9 mouse cellular contexts compared by ENCODE assay signal in the genomic region with DNA sequence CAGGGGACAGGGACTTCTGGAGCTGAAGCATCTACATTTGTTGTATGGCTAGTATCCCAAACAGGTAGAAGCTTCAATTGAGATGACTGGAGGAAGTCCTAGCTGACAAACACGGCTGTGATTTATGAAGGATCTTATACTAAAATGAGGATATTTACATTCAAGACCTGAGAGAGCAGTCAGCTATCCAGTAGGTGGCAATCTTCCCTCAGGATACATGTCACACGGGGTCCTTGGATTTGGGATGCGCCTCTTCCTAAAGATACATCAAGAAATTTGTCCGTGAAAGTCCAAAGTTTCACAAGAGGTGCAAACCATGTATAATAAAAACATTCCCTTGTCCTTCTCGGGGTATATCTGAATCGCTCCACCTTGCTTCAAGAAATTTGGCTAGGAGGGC.
A peak's percentile ranks its signal among the peaks of the same experiment; 100 is the strongest.
DNase-seq lines count a peak whose midpoint lies in the region; ATAC-seq lines count a peak whose summit lies in the region.
"Had no signal": no experiment of that assay in that cellular context is flagged by ENCODE, and none has a peak within 500 bp of the region (broad histone marks: within the 10 kb centered on the region; RNA-seq: fewer than 3 reads in every experiment).

No protein-coding gene starts in this region.

- no peak overlapping the region for H3K27ac ChIP-seq in hindbrain, embryonic 11.5 days (ENCODE audit: low read depth, low read length)
- H3K27ac ChIP-seq in hindbrain, embryonic 16.5 days (ENCODE audit: low read depth, low read length) = no peak overlapping the region
- H3K27ac ChIP-seq in midbrain, embryonic 14.5 days (replicated peaks; ENCODE audit: low read depth, low read length) = no peak overlapping the region
- no peak overlapping the region for H3K27ac ChIP-seq in midbrain, embryonic 13.5 days
- H3K27ac ChIP-seq: liver, embryonic 15.5 days had no signal

- 54% methylated on average over 6 of the region's 6 CpGs for WGBS in hindbrain, embryonic 11.5 days
- WGBS in hindbrain, embryonic 16.5 days = 49% methylated on average over 6 of the region's 6 CpGs
- WGBS in midbrain, embryonic 14.5 days = 46% methylated on average over 6 of the region's 6 CpGs
- 49% methylated on average over 6 of the region's 6 CpGs for WGBS in midbrain, embryonic 13.5 days

- no peak for ATAC-seq in hindbrain, embryonic 11.5 days (ENCODE audit: low FRiP score)
- ATAC-seq in hindbrain, embryonic 16.5 days = no peak
- ATAC-seq in midbrain, embryonic 14.5 days (ENCODE audit: low FRiP score, low TSS enrichment) = no peak
- ATAC-seq in midbrain, embryonic 13.5 days = no peak

- H3K9ac ChIP-seq in hindbrain, embryonic 11.5 days (ENCODE audit: low read depth, low read length) = no peak overlapping the region
- H3K9ac ChIP-seq in hindbrain, embryonic 16.5 days (ENCODE audit: low read depth, low read length) = no peak overlapping the region
- no peak overlapping the region for H3K9ac ChIP-seq in midbrain, embryonic 14.5 days (replicated peaks; ENCODE audit: low read length)
- no peak overlapping the region for H3K9ac ChIP-seq in midbrain, embryonic 13.5 days (replicated peaks)
- H3K9ac ChIP-seq: liver, embryonic 15.5 days had no signal

- peaks cover 32% of the 10 kb centered on the region for H3K27me3 ChIP-seq in hindbrain, embryonic 11.5 days (ENCODE audit: control insufficient read depth, insufficient read depth, low read length)
- H3K27me3 ChIP-seq in hindbrain, embryonic 16.5 days (replicated peaks; ENCODE audit: control insufficient read depth, insufficient read depth, low read length) = peaks cover 27% of the 10 kb centered on the region
- H3K27me3 ChIP-seq in midbrain, embryonic 14.5 days (ENCODE audit: control insufficient read depth, insufficient read depth, low read length) = peaks cover 44% of the 10 kb centered on the region
- peaks cover 54% of the 10 kb centered on the region for H3K27me3 ChIP-seq in midbrain, embryonic 13.5 days
- H3K27me3 ChIP-seq: liver, embryonic 15.5 days had no signal

- H3K4me2 ChIP-seq in hindbrain, embryonic 11.5 days (replicated peaks; ENCODE audit: low read depth, low read length) = no peak overlapping the region
- H3K4me2 ChIP-seq in hindbrain, embryonic 16.5 days (ENCODE audit: low read length) = no peak overlapping the region
- no peak overlapping the region for H3K4me2 ChIP-seq in midbrain, embryonic 14.5 days (ENCODE audit: low read length)
- no peak overlapping the region for H3K4me2 ChIP-seq in midbrain, embryonic 13.5 days (replicated peaks)
- H3K4me2 ChIP-seq: liver, embryonic 15.5 days had no signal

- DNase-seq in hindbrain, embryonic 11.5 days (ENCODE audit: low spot score) = peak; percentile 41
- DNase-seq in midbrain, embryonic 14.5 days = peak; percentile 78
- DNase-seq in embryo, embryonic 10 days (ENCODE audit: low spot score) = peak; percentile 70
- peak; percentile 4 for DNase-seq in right cerebral cortex, postnatal 4 days
- no peak for DNase-seq in thymus, postnatal 14 days

- no peaks in the 10 kb centered on the region for H3K4me1 ChIP-seq in hindbrain, embryonic 11.5 days (replicated peaks; ENCODE audit: control insufficient read depth, insufficient read depth, low read length)
- H3K4me1 ChIP-seq in hindbrain, embryonic 16.5 days (ENCODE audit: control insufficient read depth, insufficient read depth, low read depth, low read length) = no peaks in the 10 kb centered on the region
- no peaks in the 10 kb centered on the region for H3K4me1 ChIP-seq in midbrain, embryonic 14.5 days (ENCODE audit: control insufficient read depth, insufficient read depth, low read length)
- H3K4me1 ChIP-seq in midbrain, embryonic 13.5 days (replicated peaks) = no peaks in the 10 kb centered on the region
- H3K4me1 ChIP-seq: liver, embryonic 15.5 days had no signal

- no peak overlapping the region for H3K4me3 ChIP-seq in hindbrain, embryonic 11.5 days (ENCODE audit: low read depth, low read length)
- H3K4me3 ChIP-seq in hindbrain, embryonic 16.5 days (ENCODE audit: low read length) = no peak overlapping the region
- H3K4me3 ChIP-seq in midbrain, embryonic 14.5 days (replicated peaks; ENCODE audit: low read depth, low read length) = no peak overlapping the region
- no peak overlapping the region for H3K4me3 ChIP-seq in midbrain, embryonic 13.5 days (replicated peaks)
- H3K4me3 ChIP-seq: liver, embryonic 15.5 days; myocyte had no signal

- H3K9me3 ChIP-seq in hindbrain, embryonic 11.5 days (ENCODE audit: control insufficient read depth, low read length) = no peaks in the 10 kb centered on the region
- H3K9me3 ChIP-seq in hindbrain, embryonic 16.5 days (ENCODE audit: control insufficient read depth, low read length) = no peaks in the 10 kb centered on the region
- H3K9me3 ChIP-seq in midbrain, embryonic 14.5 days (ENCODE audit: control insufficient read depth, low read length) = no peaks in the 10 kb centered on the region
- no peaks in the 10 kb centered on the region for H3K9me3 ChIP-seq in midbrain, embryonic 13.5 days
- H3K9me3 ChIP-seq: liver, embryonic 15.5 days had no signal

- no peaks in the 10 kb centered on the region for H3K36me3 ChIP-seq in hindbrain, embryonic 11.5 days (ENCODE audit: control insufficient read depth, insufficient read depth, low read length)
- no peaks in the 10 kb centered on the region for H3K36me3 ChIP-seq in hindbrain, embryonic 16.5 days (ENCODE audit: control insufficient read depth, insufficient read depth, low read length)
- no peaks in the 10 kb centered on the region for H3K36me3 ChIP-seq in midbrain, embryonic 14.5 days (ENCODE audit: control insufficient read depth, insufficient read depth, low read length)
- H3K36me3 ChIP-seq in midbrain, embryonic 13.5 days = no peaks in the 10 kb centered on the region
- H3K36me3 ChIP-seq: liver, embryonic 15.5 days had no signal
